Mouse (Mus musculus) kidney, adult 2 months (tissue): Measurements from ENCODE around the gene Plekha5. TPM values are rescaled to one million over a fixed set of nuclear protein-coding genes. Genes with fewer than 3 reads are reported as not detected.

Source experiments
- DNase-seq: peaks from one replicate; pipeline ENCODE4 v3.0.0; 2021
- H3K27ac ChIP-seq: fragments of 200-500 bp; 2 replicates; pipeline ENCODE4 v1.5.1; 2012; ENCODE audit warnings: low read depth, low read length, control low read depth, inconsistent platforms; ENCODE audit not compliant: insufficient read depth
- H3K27me3 ChIP-seq: fragments of 200-500 bp; replicated peaks from 2 replicates; pipeline ENCODE4 v1.6.1; 2012; ENCODE audit warnings: mild to moderate bottlenecking, moderate library complexity, low read length, inconsistent platforms; ENCODE audit not compliant: control insufficient read depth, insufficient read depth
- H3K36me3 ChIP-seq: fragments of 200-500 bp; 2 replicates; pipeline ENCODE4 v1.6.1; 2012; ENCODE audit warnings: mild to moderate bottlenecking, moderate library complexity, low read length, inconsistent platforms; ENCODE audit not compliant: control insufficient read depth, insufficient read depth
- H3K4me1 ChIP-seq: fragments of 200-500 bp; 2 replicates; pipeline ENCODE4 v1.6.1; 2011; ENCODE audit warnings: low read length; ENCODE audit not compliant: control insufficient read depth, insufficient read depth
- H3K4me3 ChIP-seq: fragments of 200-500 bp; 2 replicates; pipeline ENCODE4 v1.5.1; 2011; ENCODE audit warnings: mild to moderate bottlenecking, low read depth, low read length, control low read depth; ENCODE audit not compliant: insufficient read depth
- CTCF ChIP-seq: fragments of 200-500 bp; conservative IDR thresholded peaks from 2 replicates; pipeline ENCODE4 v1.5.1; 2011; ENCODE audit warnings: low read depth, mild to moderate bottlenecking, control low read depth, low read length, moderate library complexity, mixed read lengths; ENCODE audit not compliant: insufficient read depth, insufficient read length
- POLR2A ChIP-seq: fragments of 200-500 bp; IDR thresholded peaks from one replicate; pipeline ENCODE4 v1.6.1; 2011; ENCODE audit warnings: low read depth, low read length, control low read depth
- WGBS: fragments of 180-500 bp; shearing (Covaris S2); methylation state at CpG from one replicate; pipeline ENCODE4 v1.1.7; 2018; 5-methylcytosine and 5-hydroxymethylcytosine counted together
- polyA plus RNA-seq: library from polyadenylated mRNA; depleted of rRNA; stranded (reverse); fragments of >200 nt; gene quantifications from 2 replicates; pipeline ENCODE4 v1.2.3, GENCODE M21; 2012

The Plekha5 gene
- polyA plus RNA-seq, 1 experiment, result 21.4 TPM

DNA sequence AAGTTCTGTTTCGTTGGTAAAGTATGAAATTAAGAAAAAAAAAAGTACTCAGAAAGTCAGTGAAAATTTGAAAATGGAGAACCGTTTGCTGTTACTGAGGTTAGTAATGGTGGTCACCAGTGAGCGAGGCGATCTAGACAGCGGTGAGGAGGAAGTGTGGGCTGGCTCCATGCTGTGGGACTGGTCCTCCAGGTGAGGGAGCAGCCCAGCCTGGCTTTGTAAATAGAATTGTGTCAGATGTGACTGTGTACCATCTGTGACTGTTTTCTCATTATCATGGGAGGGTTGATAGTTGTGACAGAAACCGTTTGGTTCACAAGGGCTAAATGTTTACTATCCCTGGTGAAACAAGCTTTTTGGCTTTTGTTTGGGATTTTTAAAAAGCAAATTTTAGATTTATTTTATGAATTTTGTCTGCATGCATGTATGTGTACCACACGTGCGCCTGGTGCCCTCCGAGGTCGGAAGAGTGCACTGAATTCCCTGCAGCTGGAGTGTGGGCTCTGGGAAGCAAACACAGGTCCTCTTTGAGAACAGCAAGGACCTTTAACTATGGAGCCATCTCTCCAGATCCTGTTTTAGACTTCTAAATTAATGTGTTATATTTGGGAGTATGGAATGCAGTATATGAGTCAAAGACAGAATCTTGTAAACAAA is 56.7 kb downstream of the Plekha5 start:
- DNase-seq, result no peak
- WGBS, result 93% methylated on average over 10 of the region's 10 CpGs
- TF ChIP-seq POLR2A (no peak), CTCF (no peak)
- H3K27ac ChIP-seq, result no peak overlapping the region
- H3K4me1 ChIP-seq, result no peaks in the 10 kb centered on the region
- no peaks in the 10 kb centered on the region for H3K27me3 ChIP-seq
- no peak overlapping the region for H3K4me3 ChIP-seq
- no peaks in the 10 kb centered on the region for H3K36me3 ChIP-seq

DNA sequence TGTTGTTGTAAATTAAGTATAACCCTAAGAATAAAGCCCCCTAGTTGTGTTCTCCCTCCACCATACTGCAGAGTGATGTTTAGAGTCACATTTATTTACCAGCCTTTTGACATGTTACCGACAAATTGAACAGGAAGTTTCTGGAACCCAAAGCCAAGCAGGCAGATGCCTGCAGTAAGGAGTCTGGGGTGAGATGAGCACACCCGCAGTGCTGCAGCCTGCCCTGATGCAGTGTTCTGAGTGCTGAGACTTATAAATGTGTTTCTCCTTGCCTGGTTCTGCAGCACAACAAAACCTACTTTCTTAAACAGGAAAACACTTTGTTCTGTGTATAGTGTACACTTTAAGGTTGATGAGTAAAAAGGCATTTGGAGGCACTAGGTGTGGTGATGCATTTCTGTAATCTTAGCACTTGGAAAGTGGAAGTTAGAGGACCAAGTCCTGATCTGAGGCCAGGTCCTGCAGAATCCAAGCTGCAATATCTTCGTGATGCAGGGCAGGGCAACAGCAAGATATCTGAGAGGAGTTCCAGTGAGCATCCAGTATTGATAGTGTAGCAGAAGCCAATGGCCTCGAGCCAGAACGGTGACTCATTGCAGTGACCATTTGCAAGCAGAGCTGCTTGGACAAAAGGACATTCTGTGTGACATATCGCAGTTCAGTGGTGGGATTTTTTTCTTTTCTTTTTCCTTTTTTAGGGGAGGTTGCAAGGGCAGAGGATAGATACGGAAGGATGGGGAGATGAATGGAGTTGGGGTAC is 58.0 kb downstream of the Plekha5 start:
- no peak overlapping the region for H3K4me3 ChIP-seq
- H3K4me1 ChIP-seq, result no peaks in the 10 kb centered on the region
- H3K27ac ChIP-seq, result no peak overlapping the region
- no peak for TF ChIP-seq POLR2A
- TF ChIP-seq CTCF, result no peak
- peak; percentile 59 for DNase-seq
- WGBS, result 42% methylated on average over 7 of the region's 7 CpGs
- H3K36me3 ChIP-seq, result no peaks in the 10 kb centered on the region
- no peaks in the 10 kb centered on the region for H3K27me3 ChIP-seq

DNA sequence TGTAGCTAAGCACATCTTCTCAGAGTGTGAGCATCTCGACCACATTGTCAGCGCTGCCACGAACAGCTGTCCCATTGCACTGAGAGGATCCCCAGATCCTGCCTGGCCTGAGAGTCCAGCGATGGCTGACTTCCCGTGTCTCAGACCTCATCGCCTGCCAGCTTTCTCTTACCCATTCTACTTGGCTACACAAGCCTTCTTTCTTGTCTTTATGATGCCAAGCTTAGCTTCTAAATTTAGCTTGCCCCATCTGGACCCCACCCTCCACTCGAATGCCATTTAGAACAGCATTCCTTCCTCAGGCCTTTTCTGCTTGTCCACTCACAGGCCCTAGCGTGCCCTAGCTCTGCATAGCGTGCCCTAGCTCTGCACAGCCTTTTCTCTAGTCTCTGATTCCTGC is 60.3 kb downstream of the Plekha5 start:
- no peak for TF ChIP-seq CTCF
- TF ChIP-seq POLR2A, result no peak
- no peak for DNase-seq
- WGBS, result 71% methylated on average over 9 of the region's 9 CpGs
- H3K4me1 ChIP-seq, result no peaks in the 10 kb centered on the region
- no peaks in the 10 kb centered on the region for H3K36me3 ChIP-seq
- H3K4me3 ChIP-seq, result no peak overlapping the region
- H3K27me3 ChIP-seq, result no peaks in the 10 kb centered on the region
- H3K27ac ChIP-seq, result no peak overlapping the region

- no peaks in the 10 kb centered on the region for H3K27me3 ChIP-seq
- no peak overlapping the region for H3K4me3 ChIP-seq
- WGBS, result 83% methylated on average over 6 of the region's 6 CpGs
- no peaks in the 10 kb centered on the region for H3K4me1 ChIP-seq
- no peaks in the 10 kb centered on the region for H3K36me3 ChIP-seq
- no peak overlapping the region for H3K27ac ChIP-seq
- no peak for TF ChIP-seq CTCF
- no peak for TF ChIP-seq POLR2A
- DNase-seq, result no peak
Observed at GRCm38 (mm10) chr6:140485636-140486035, 61.8 kb downstream of the Plekha5 start.

DNA sequence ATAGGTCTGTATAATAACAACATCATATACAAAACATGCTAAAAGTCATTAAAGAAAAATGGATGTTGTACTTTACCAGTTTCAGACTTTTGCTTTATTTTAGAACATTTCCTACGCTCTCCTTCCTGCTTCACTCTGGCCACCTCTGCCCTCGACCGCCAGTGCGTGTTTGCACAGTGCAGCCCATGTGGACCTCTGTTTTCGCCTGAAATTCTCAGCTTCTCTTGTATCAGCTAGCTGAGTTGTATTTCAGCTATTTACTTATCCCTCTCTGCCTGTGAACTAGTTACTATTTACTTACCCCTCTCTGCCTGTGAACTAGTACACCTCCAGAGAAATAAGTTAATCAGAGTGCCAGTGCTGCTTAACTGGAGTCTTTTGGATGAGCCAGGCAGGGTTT is 62.8 kb downstream of the Plekha5 start:
- H3K36me3 ChIP-seq, result no peaks in the 10 kb centered on the region
- H3K4me1 ChIP-seq, result no peaks in the 10 kb centered on the region
- no peak overlapping the region for H3K4me3 ChIP-seq
- no peak for DNase-seq
- H3K27ac ChIP-seq, result no peak overlapping the region
- TF ChIP-seq POLR2A (no peak), CTCF (no peak)
- no peaks in the 10 kb centered on the region for H3K27me3 ChIP-seq
- WGBS, result 84% methylated on average over 5 of the region's 5 CpGs

- Histone ChIP-seq H3K27me3 (no peaks in the 10 kb centered on the region), H3K27ac (no peak overlapping the region), H3K4me1 (no peaks in the 10 kb centered on the region), H3K36me3 (no peaks in the 10 kb centered on the region), H3K4me3 (no peak overlapping the region)
- WGBS, result 71% methylated on average over 6 of the region's 6 CpGs
- no peak for DNase-seq
- no peak for TF ChIP-seq POLR2A
- TF ChIP-seq CTCF, result no peak
Observed at GRCm38 (mm10) chr6:140487489-140487888, 63.6 kb downstream of the Plekha5 start.

DNA sequence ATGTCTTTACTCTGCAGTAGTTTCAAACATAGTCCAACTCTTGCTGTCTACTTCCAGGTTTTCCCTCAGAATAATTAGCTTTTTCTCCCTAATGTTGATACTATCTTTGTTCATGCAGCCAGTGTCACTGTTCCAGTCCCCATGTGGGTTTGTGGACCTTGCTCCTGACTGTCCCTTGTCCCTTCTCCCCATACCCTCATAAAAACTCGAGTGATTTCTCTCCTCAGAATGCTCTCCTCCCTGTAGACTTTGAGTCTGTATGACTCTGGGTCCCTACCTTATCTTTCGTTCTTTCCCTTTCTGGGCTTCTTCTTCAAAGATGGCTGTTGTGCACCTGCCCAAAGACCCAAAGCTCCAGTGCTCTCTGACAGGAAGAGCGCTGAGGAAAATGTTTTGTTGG is 64.8 kb downstream of the Plekha5 start:
- Histone ChIP-seq H3K27me3 (no peaks in the 10 kb centered on the region), H3K27ac (no peak overlapping the region), H3K36me3 (no peaks in the 10 kb centered on the region), H3K4me1 (no peaks in the 10 kb centered on the region), H3K4me3 (no peak overlapping the region)
- DNase-seq, result no peak
- 81% methylated on average over 3 of the region's 3 CpGs for WGBS
- TF ChIP-seq CTCF, result no peak
- no peak for TF ChIP-seq POLR2A
